Mouse (Mus musculus) lung, embryonic 16.5 days (tissue): Measurements from ENCODE around the gene Olfr491. TPM values are rescaled to one million over a fixed set of nuclear protein-coding genes. Genes with fewer than 3 reads are reported as not detected.

ENCODE experiments used
- ATAC-seq: fragments of 200-750 bp; cut with Nextera tagmentation; 2 replicates; pipeline ENCODE4 v1.8.0; 2017; ENCODE audit warnings: low read depth, mild to moderate bottlenecking, moderate library complexity
- H3K27ac ChIP-seq: fragments of 300-500 bp; sonication (generic); 2 replicates; pipeline ENCODE4 v1.5.1; 2014; ENCODE audit warnings: mild to moderate bottlenecking, control low read depth, low read length
- H3K27me3 ChIP-seq: fragments of 300-500 bp; sonication (generic); 2 replicates; pipeline ENCODE4 v1.6.1; 2014; ENCODE audit warnings: low read depth, low read length, mixed read lengths; ENCODE audit not compliant: control insufficient read depth, insufficient read depth
- H3K36me3 ChIP-seq: fragments of 300-500 bp; sonication (generic); 2 replicates; pipeline ENCODE4 v1.6.1; 2014; ENCODE audit warnings: low read length; ENCODE audit not compliant: control insufficient read depth, insufficient read depth
- H3K4me1 ChIP-seq: fragments of 300-500 bp; sonication (generic); replicated peaks from 2 replicates; pipeline ENCODE4 v1.6.1; 2014; ENCODE audit warnings: low read length, mixed read lengths; ENCODE audit not compliant: control insufficient read depth, insufficient read depth
- H3K4me2 ChIP-seq: fragments of 300-500 bp; sonication (generic); 2 replicates; pipeline ENCODE4 v1.6.1; 2014; ENCODE audit warnings: low read depth, low read length, control low read depth
- H3K4me3 ChIP-seq: fragments of 300-500 bp; sonication (generic); 2 replicates; pipeline ENCODE4 v1.5.1; 2014; ENCODE audit warnings: mild to moderate bottlenecking, low read length, control low read depth
- H3K9ac ChIP-seq: fragments of 300-500 bp; sonication (generic); 2 replicates; pipeline ENCODE4 v1.6.1; 2014; ENCODE audit warnings: low read length, control low read depth
- H3K9me3 ChIP-seq: fragments of 300-500 bp; sonication (generic); 2 replicates; pipeline ENCODE4 v1.6.1; 2016; ENCODE audit warnings: low read length; ENCODE audit not compliant: control insufficient read depth
- WGBS: fragments of 180-500 bp; shearing (Covaris S2); extraction: QIAGEN DNeasy Blood & Tissue Kit; methylation state at CpG from one replicate; pipeline ENCODE4 v1.1.7; 2014; 5-methylcytosine and 5-hydroxymethylcytosine counted together
- polyA plus RNA-seq: library from polyadenylated mRNA; unstranded; fragments of >200 nt; fragmentation: Nextera tagmentation; extraction: Ambion mirVana; gene quantifications from 2 replicates; pipeline ENCODE4 v1.2.1, GENCODE M21; 2015

Gene Olfr491
- polyA plus RNA-seq: not detected in 2 replicates

GRCm38 (mm10) chr7:108313151-108313550 lies at the start of gene Olfr491:
Gene Olfr491, plus strand, starts transcription at chr7:108313451.
- 49% methylated on average over 1 of the region's 1 CpGs for WGBS
- Histone ChIP-seq H3K4me2 (no peak within 1 kb of the TSS), H3K9me3 (no peaks in the 10 kb centered on the region), H3K36me3 (no peaks in the 10 kb centered on the region), H3K9ac (no peak within 1 kb of the TSS), H3K27ac (no peak within 1 kb of the TSS), H3K27me3 (no peaks in the 10 kb centered on the region), H3K4me3 (no peak within 1 kb of the TSS), H3K4me1 (no peaks in the 10 kb centered on the region)
- no peak for ATAC-seq

- H3K27ac ChIP-seq: no peak within 1 kb of the TSS
- H3K27me3 ChIP-seq: no peaks in the 10 kb centered on the region
- H3K4me3 ChIP-seq: no peak within 1 kb of the TSS
- no peak within 1 kb of the TSS for H3K4me2 ChIP-seq
- H3K9me3 ChIP-seq: no peaks in the 10 kb centered on the region
- ATAC-seq: no peak
- no peaks in the 10 kb centered on the region for H3K36me3 ChIP-seq
- no peak within 1 kb of the TSS for H3K9ac ChIP-seq
- H3K4me1 ChIP-seq: no peaks in the 10 kb centered on the region
These were observed 24.4 kb upstream of the Olfr491 start, which contains the start of gene Olfr490 for GRCm38 (mm10) chr7:108288834-108289233. Gene Olfr490, minus strand, starts transcription at chr7:108288934.

GRCm38 (mm10) chr7:108323574-108323973 lies 10.3 kb downstream of the Olfr491 start, which contains the start of gene Olfr492:
Gene Olfr492, minus strand, starts transcription at chr7:108323674.
- no peaks in the 10 kb centered on the region for H3K36me3 ChIP-seq
- no peak for ATAC-seq
- 72% methylated on average over 2 of the region's 2 CpGs for WGBS
- no peak within 1 kb of the TSS for H3K9ac ChIP-seq
- no peaks in the 10 kb centered on the region for H3K4me1 ChIP-seq
- no peak within 1 kb of the TSS for H3K4me3 ChIP-seq
- H3K4me2 ChIP-seq: no peak within 1 kb of the TSS
- H3K27me3 ChIP-seq: no peaks in the 10 kb centered on the region
- no peaks in the 10 kb centered on the region for H3K9me3 ChIP-seq
- H3K27ac ChIP-seq: no peak within 1 kb of the TSS

- H3K9ac ChIP-seq: no peak within 1 kb of the TSS
- H3K4me3 ChIP-seq: no peak within 1 kb of the TSS
- H3K4me2 ChIP-seq: no peak within 1 kb of the TSS
- no peaks in the 10 kb centered on the region for H3K9me3 ChIP-seq
- H3K27me3 ChIP-seq: no peaks in the 10 kb centered on the region
- H3K36me3 ChIP-seq: no peaks in the 10 kb centered on the region
- WGBS: 53% methylated on average over 1 of the region's 1 CpGs
- ATAC-seq: no peak
- H3K4me1 ChIP-seq: no peaks in the 10 kb centered on the region
- no peak within 1 kb of the TSS for H3K27ac ChIP-seq
These were observed 33.6 kb downstream of the Olfr491 start, which contains the start of gene Olfr493 for GRCm38 (mm10) chr7:108346879-108347278. Gene Olfr493, minus strand, starts transcription at chr7:108346979.

- Histone ChIP-seq H3K36me3 (no peaks in the 10 kb centered on the region), H3K4me1 (no peaks in the 10 kb centered on the region), H3K9ac (no peak within 1 kb of the TSS), H3K4me2 (no peak within 1 kb of the TSS), H3K9me3 (no peaks in the 10 kb centered on the region), H3K27me3 (no peaks in the 10 kb centered on the region), H3K27ac (no peak within 1 kb of the TSS), H3K4me3 (no peak within 1 kb of the TSS)
- 68% methylated on average over 3 of the region's 3 CpGs for WGBS
- no peak for ATAC-seq
These were observed 51.8 kb downstream of the Olfr491 start, which contains the start of gene Olfr494 for GRCm38 (mm10) chr7:108365035-108365434. Gene Olfr494, plus strand, starts transcription at chr7:108365335.

Other genes with a start within 250 kb of the Olfr491 start
- not detected in 2 replicates for gene Olfr480, start 246.1 kb upstream of the Olfr491 start, polyA plus RNA-seq
- not detected in 2 replicates for gene Olfr481, start 233.6 kb upstream of the Olfr491 start, polyA plus RNA-seq
- 0.11 and 0.20 TPM in 2 replicates for gene Olfr482, start 215.9 kb upstream of the Olfr491 start, polyA plus RNA-seq
- not detected in 2 replicates for gene Olfr483, start 212.6 kb upstream of the Olfr491 start, polyA plus RNA-seq
- not detected in 2 replicates for gene Olfr484, start 186.0 kb upstream of the Olfr491 start, polyA plus RNA-seq
- gene Olfr485, start 153.6 kb upstream of the Olfr491 start, polyA plus RNA-seq: not detected in 2 replicates
- gene Olfr486, start 140.7 kb upstream of the Olfr491 start, polyA plus RNA-seq: not detected in 2 replicates
- gene Olfr487, start 98.8 kb upstream of the Olfr491 start, polyA plus RNA-seq: not detected in 2 replicates
- gene Olfr488, start 55.1 kb upstream of the Olfr491 start, polyA plus RNA-seq: not detected in 2 replicates
- gene Olfr490, start 24.5 kb upstream of the Olfr491 start, polyA plus RNA-seq: not detected in 2 replicates
- not detected in 2 replicates for gene Olfr492, start 10.2 kb downstream of the Olfr491 start, polyA plus RNA-seq
- gene Olfr493, start 33.5 kb downstream of the Olfr491 start, polyA plus RNA-seq: not detected in 2 replicates
- gene Olfr494, start 51.9 kb downstream of the Olfr491 start, polyA plus RNA-seq: not detected in 2 replicates
- gene Olfr495, start 79.7 kb downstream of the Olfr491 start, polyA plus RNA-seq: not detected in 2 replicates
- not detected in 2 replicates for gene Olfr497, start 107.0 kb downstream of the Olfr491 start, polyA plus RNA-seq
- not detected in 2 replicates for gene Olfr498, start 151.9 kb downstream of the Olfr491 start, polyA plus RNA-seq
- not detected in 2 replicates for gene Olfr502, start 211.6 kb downstream of the Olfr491 start, polyA plus RNA-seq
- not detected in 2 replicates for gene Olfr503, start 231.1 kb downstream of the Olfr491 start, polyA plus RNA-seq